In genomic region chr2:112448510-112449059, GRCm38 (mm10) we compare ENCODE assay signal across 39 mouse cellular contexts. TPM values are rescaled to one million over a fixed set of nuclear protein-coding genes. Genes with fewer than 3 reads are reported as not detected.
DNase-seq lines count a peak whose midpoint lies in the region; ATAC-seq and TF ChIP-seq lines count a peak whose summit lies in the region.
"Had no signal": no experiment of that assay in that cellular context is flagged by ENCODE, and none has a peak within 500 bp of the region (broad histone marks: within the 10 kb centered on the region; RNA-seq: fewer than 3 reads in every experiment).

No protein-coding gene starts in this region.

- intact Hi-C loops in gastrocnemius, adult 2 months (cut with DNase I): no loop called here

- DNase-seq in gastrocnemius, adult 2 months: no peak
- no peak for DNase-seq in gastrocnemius, postnatal 25 days
- DNase-seq in 416B (ENCODE audit: low read depth): peak; percentile 52
- no peak for DNase-seq in frontal cortex, postnatal 10 days (ENCODE audit: low spot score in 2 of 2)
- no peak for DNase-seq in embryo, embryonic 10.5 days (ENCODE audit: low spot score)
- DNase-seq in cerebellum, postnatal 14 days: no peak
- DNase-seq: adrenal gland, adult 2 months; adrenal gland, postnatal 36 days; cerebellum, adult 11 months; cerebellum, adult 9-10 months; heart, postnatal 14 days; kidney, adult 2 months; kidney, postnatal 36 days; liver, postnatal 0 days; lung, postnatal 10 days; retina, postnatal 1 day; right cerebral cortex, postnatal 25 days; thymus, adult 2 months; thymus, postnatal 36 days had no signal

- no peak for TF ChIP-seq CTCF in gastrocnemius, adult 2 months (IDR thresholded peaks at IDR 0.05)
- TF ChIP-seq CTCF in bone marrow macrophage, adult 2 months (IDR thresholded peaks at IDR 0.05; ENCODE audit: low read depth, low read length): no peak

- H3K27ac ChIP-seq in gastrocnemius, adult 2 months: peak overlapping the region; percentile 24; the same call in 1 of the 2 replicates
- peak overlapping the region; percentile 99 for H3K27ac ChIP-seq in bone marrow macrophage, adult 2 months (ENCODE audit: insufficient read depth, low read depth, low read length)
- H3K27ac ChIP-seq: hindbrain, embryonic 12.5 days; hindbrain, postnatal 0 days; intestine, embryonic 15.5 days; layer of hippocampus, adult 2 months; left cerebral cortex, adult 2 months; limb, embryonic 12.5 days; midbrain, embryonic 13.5 days; neural tube, embryonic 15.5 days; stomach, postnatal 0 days had no signal

- TF ChIP-seq POLR2A in bone marrow macrophage, adult 2 months (IDR thresholded peaks at IDR 0.05; ENCODE audit: borderline replicate concordance, low read depth, low read length): no peak

- peaks cover 36% of the 10 kb centered on the region for H3K4me1 ChIP-seq in bone marrow macrophage, adult 2 months (ENCODE audit: control insufficient read depth, insufficient read depth, low read length)
- H3K4me1 ChIP-seq: hindbrain, embryonic 12.5 days; intestine, embryonic 15.5 days; limb, embryonic 12.5 days; midbrain, embryonic 13.5 days; neural tube, embryonic 15.5 days had no signal

- H3K4me3 ChIP-seq in gastrocnemius, adult 2 months: no peak overlapping the region
- peak overlapping the region; percentile 11; the same call in 1 of the 2 replicates for H3K4me3 ChIP-seq in bone marrow macrophage, adult 2 months (ENCODE audit: insufficient read depth, low read length)
- H3K4me3 ChIP-seq: erythroblast, embryonic 14.5 days; hindbrain, embryonic 12.5 days; intestine, embryonic 15.5 days; layer of hippocampus, adult 2 months; left cerebral cortex, adult 2 months; limb, embryonic 12.5 days; midbrain, embryonic 13.5 days; neural tube, embryonic 15.5 days had no signal

- ATAC-seq in megakaryocyte, adult 5-6 weeks (ENCODE audit: poor library complexity, severe bottlenecking): peak; percentile 34
- ATAC-seq: activated CD4-positive, CD25-positive, alpha-beta regulatory T cell, adult 4 months; forebrain, embryonic 16.5 days; hindbrain, postnatal 0 days; intestine, embryonic 15.5 days; midbrain, embryonic 13.5 days had no signal

RNA-seq across cellular contexts. Expression of gene Emc7, which starts 6.2 kb away (rescaled TPM):
- 10 to 100 TPM; 12.6 to 15.3 TPM for total RNA-seq in gastrocnemius, adult 2 months (2021)
- total RNA-seq in gastrocnemius, postnatal 25 days (2021): 10 to 100 TPM; 12.6 to 14.1 TPM
- 20.9 and 21.8 TPM in 2 replicates for polyA plus RNA-seq in bone marrow macrophage, adult 2 months (2012; ENCODE audit: insufficient read depth, insufficient read length, missing spikeins)
- 15.5 and 15.8 TPM in 2 replicates for total RNA-seq in megakaryocyte, adult 5-6 weeks (2015)
- 10.4 and 11.7 TPM in 2 replicates for total RNA-seq in megakaryocyte, adult 5-6 weeks (2017)

RNA-seq across cellular contexts. Expression of gene Chrm5, which starts 32.0 kb away (rescaled TPM):
- total RNA-seq in gastrocnemius, adult 2 months (2021): under 1 TPM in 1 of 2 experiments, not detected in 1; 0.20 TPM
- total RNA-seq in gastrocnemius, postnatal 25 days (2021): not detected
- not detected in 2 replicates for polyA plus RNA-seq in bone marrow macrophage, adult 2 months (2012; ENCODE audit: insufficient read depth, insufficient read length, missing spikeins)
- not detected in 2 replicates for total RNA-seq in megakaryocyte, adult 5-6 weeks (2015)
- not detected in 2 replicates for total RNA-seq in megakaryocyte, adult 5-6 weeks (2017)
- total RNA-seq: adrenal gland, adult 2 months; adrenal gland, postnatal 36 days; G1E; gastrocnemius, adult 8-10 months; heart, postnatal 14 days; megakaryocyte-erythroid progenitor cell, adult 5-6 weeks had no signal
- polyA plus RNA-seq: activated CD4-positive, CD25-positive, alpha-beta regulatory T cell, adult 4 months; adrenal gland, adult 2 months; erythroblast, embryonic 14.5 days; G1E; gonadal fat pad, adult 2 months; heart, embryonic 14.5 days; kidney, adult 2 months; limb, embryonic 12.5 days; liver, embryonic 11.5 days; liver, postnatal 0 days; stomach, postnatal 0 days; thymus, adult 2 months had no signal

RNA-seq across cellular contexts. Expression of gene Aven, which starts 44.2 kb away (rescaled TPM):
- total RNA-seq in gastrocnemius, adult 2 months (2021): 10 to 100 TPM; 15.0 to 16.1 TPM
- total RNA-seq in gastrocnemius, postnatal 25 days (2021): 10 to 100 TPM; 14.6 to 19.2 TPM
- polyA plus RNA-seq in bone marrow macrophage, adult 2 months (2012; ENCODE audit: insufficient read depth, insufficient read length, missing spikeins): 8.9 and 9.4 TPM in 2 replicates
- total RNA-seq in megakaryocyte, adult 5-6 weeks (2015): 5.2 and 8.6 TPM in 2 replicates
- 11.4 and 18.4 TPM in 2 replicates for total RNA-seq in megakaryocyte, adult 5-6 weeks (2017)
